In genomic region chr10:81543633-81544032, GRCm38 (mm10) we compare ENCODE assay signal across 7 mouse cellular contexts. TPM values are rescaled to one million over a fixed set of nuclear protein-coding genes. Genes with fewer than 3 reads are reported as not detected.
DNase-seq lines count a peak whose midpoint lies in the region; ATAC-seq and TF ChIP-seq lines count a peak whose summit lies in the region.

No protein-coding gene starts in this region.

- H3K36me3 ChIP-seq in liver, adult 2 months (ENCODE audit: control insufficient read depth, insufficient read depth, low read length), result no peaks in the 10 kb centered on the region
- peaks cover 16% of the 10 kb centered on the region; the same call in 1 of the 2 replicates for H3K36me3 ChIP-seq in embryonic facial prominence, embryonic 15.5 days
- peaks cover 12% of the 10 kb centered on the region; the same call in 1 of the 2 replicates for H3K36me3 ChIP-seq in intestine, embryonic 16.5 days (ENCODE audit: control insufficient read depth, insufficient read depth, low read length)
- H3K36me3 ChIP-seq in neural tube, embryonic 14.5 days (ENCODE audit: control insufficient read depth, insufficient read depth, low read length), result no peaks in the 10 kb centered on the region

- ATAC-seq in embryonic facial prominence, embryonic 15.5 days (ENCODE audit: insufficient number of reproducible peaks, low FRiP score, low TSS enrichment, low read depth), result no peak
- no peak for ATAC-seq in intestine, embryonic 16.5 days
- ATAC-seq in neural tube, embryonic 14.5 days (ENCODE audit: low read depth), result no peak

- peak overlapping the region; percentile 13; the same call in 1 of the 2 replicates for H3K27ac ChIP-seq in liver, adult 2 months (replicated peaks; ENCODE audit: insufficient read depth, low read depth, low read length)
- H3K27ac ChIP-seq in embryonic facial prominence, embryonic 15.5 days (replicated peaks), result no peak overlapping the region
- H3K27ac ChIP-seq in intestine, embryonic 16.5 days (ENCODE audit: low read length), result peak overlapping the region; percentile 88
- no peak overlapping the region for H3K27ac ChIP-seq in neural tube, embryonic 14.5 days (ENCODE audit: low read depth, low read length)

- no peak for DNase-seq in liver, adult 2 months (ENCODE audit: extremely low read depth, low read depth, low spot score)
- DNase-seq in liver, result no peak
- no peak for DNase-seq in adrenal gland, adult (ENCODE audit: inconsistent age in 2 of 2, low spot score in 1 of 2)
- DNase-seq in ovary, adult 18-20 months (ENCODE audit: low spot score), result no peak

- H3K4me1 ChIP-seq in liver, adult 2 months (ENCODE audit: control insufficient read depth, insufficient read depth, low read length), result peaks cover 34% of the 10 kb centered on the region
- peaks cover 38% of the 10 kb centered on the region for H3K4me1 ChIP-seq in embryonic facial prominence, embryonic 15.5 days
- peaks cover 43% of the 10 kb centered on the region for H3K4me1 ChIP-seq in intestine, embryonic 16.5 days (ENCODE audit: control insufficient read depth, insufficient read depth, low read length)
- peaks cover 30% of the 10 kb centered on the region for H3K4me1 ChIP-seq in neural tube, embryonic 14.5 days (ENCODE audit: control insufficient read depth, insufficient read depth, low read length)

- no peaks in the 10 kb centered on the region for H3K9me3 ChIP-seq in embryonic facial prominence, embryonic 15.5 days (replicated peaks)
- H3K9me3 ChIP-seq in intestine, embryonic 16.5 days (ENCODE audit: control insufficient read depth, low read length), result no peaks in the 10 kb centered on the region
- no peaks in the 10 kb centered on the region for H3K9me3 ChIP-seq in neural tube, embryonic 14.5 days (ENCODE audit: control insufficient read depth, low read length)

- no peaks in the 10 kb centered on the region for H3K27me3 ChIP-seq in liver, adult 2 months (ENCODE audit: control insufficient read depth, insufficient read depth, low read length)
- H3K27me3 ChIP-seq in embryonic facial prominence, embryonic 15.5 days, result no peaks in the 10 kb centered on the region
- no peaks in the 10 kb centered on the region for H3K27me3 ChIP-seq in intestine, embryonic 16.5 days (replicated peaks; ENCODE audit: control insufficient read depth, insufficient read depth, low read length)
- no peaks in the 10 kb centered on the region for H3K27me3 ChIP-seq in neural tube, embryonic 14.5 days (ENCODE audit: control insufficient read depth, insufficient read depth, low read length)

- peak overlapping the region; percentile 72; the same call in 1 of the 2 replicates for H3K4me3 ChIP-seq in liver, adult 2 months (ENCODE audit: insufficient read depth, low read depth, low read length)
- peak overlapping the region; percentile 94 for H3K4me3 ChIP-seq in embryonic facial prominence, embryonic 15.5 days (replicated peaks)
- H3K4me3 ChIP-seq in intestine, embryonic 16.5 days (ENCODE audit: low read length), result peak overlapping the region; percentile 99
- peak overlapping the region; percentile 88 for H3K4me3 ChIP-seq in neural tube, embryonic 14.5 days (ENCODE audit: low read depth, low read length)

- no peak for TF ChIP-seq POLR2A in liver, adult 2 months (IDR thresholded peaks at IDR 0.05; ENCODE audit: extremely low read depth, insufficient read depth, low read length)

- TF ChIP-seq CTCF in liver, adult 2 months (IDR thresholded peaks at IDR 0.05; ENCODE audit: low read depth, low read length), result no peak

- peak overlapping the region; percentile 81 for H3K9ac ChIP-seq in liver, adult 2 months (ENCODE audit: low read depth, low read length)
- H3K9ac ChIP-seq in embryonic facial prominence, embryonic 15.5 days, result peak overlapping the region; percentile 94
- peak overlapping the region; percentile 99 for H3K9ac ChIP-seq in intestine, embryonic 16.5 days (ENCODE audit: low read depth, low read length)
- H3K9ac ChIP-seq in neural tube, embryonic 14.5 days (replicated peaks; ENCODE audit: low read depth, low read length), result peak overlapping the region; percentile 92

- peaks cover 60% of the 10 kb centered on the region for H3K79me2 ChIP-seq in liver, adult 2 months (ENCODE audit: control insufficient read depth, insufficient read depth, low read length)

- 71% methylated on average over 1 of the region's 1 CpGs for WGBS in liver, adult 2 months
- 67% methylated on average over 1 of the region's 1 CpGs for WGBS in embryonic facial prominence, embryonic 15.5 days
- WGBS in intestine, embryonic 16.5 days, result 70% methylated on average over 1 of the region's 1 CpGs
- WGBS in neural tube, embryonic 14.5 days, result 89% methylated on average over 1 of the region's 1 CpGs

- peak overlapping the region; percentile 89 for H3K4me2 ChIP-seq in embryonic facial prominence, embryonic 15.5 days (replicated peaks)
- H3K4me2 ChIP-seq in intestine, embryonic 16.5 days (ENCODE audit: low read depth, low read length), result peak overlapping the region; percentile 59
- peak overlapping the region; percentile 66 for H3K4me2 ChIP-seq in neural tube, embryonic 14.5 days (ENCODE audit: low read depth, low read length)

RNA-seq across cellular contexts. Expression of gene Gna11, which starts 1.4 kb away (rescaled TPM):
- total RNA-seq in liver, adult 2 months (2014; rRNA removed), result 20.7 and 27.3 TPM in 2 replicates
- 61.6 and 64.2 TPM in 2 replicates for polyA plus RNA-seq in liver, adult 2 months (2012; rRNA removed)
- polyA plus RNA-seq in embryonic facial prominence, embryonic 15.5 days (2015; fragmentation: Nextera tagmentation; extraction: Ambion mirVana), result 89.1 and 89.2 TPM in 2 replicates
- 296 and 339 TPM in 2 replicates for polyA plus RNA-seq in intestine, embryonic 16.5 days (2015; fragmentation: Nextera tagmentation; extraction: Ambion mirVana)
- 81.1 and 89.8 TPM in 2 replicates for polyA plus RNA-seq in neural tube, embryonic 14.5 days (2014; fragmentation: Nextera tagmentation; extraction: Ambion mirVana)

RNA-seq across cellular contexts. Expression of gene Aes, which starts 15.7 kb away (rescaled TPM):
- 200 and 263 TPM in 2 replicates for total RNA-seq in liver, adult 2 months (2014; rRNA removed)
- polyA plus RNA-seq in liver, adult 2 months (2012; rRNA removed), result 1,785 and 2,016 TPM in 2 replicates
- polyA plus RNA-seq in embryonic facial prominence, embryonic 15.5 days (2015; fragmentation: Nextera tagmentation; extraction: Ambion mirVana), result 642 and 649 TPM in 2 replicates
- 473 and 518 TPM in 2 replicates for polyA plus RNA-seq in intestine, embryonic 16.5 days (2015; fragmentation: Nextera tagmentation; extraction: Ambion mirVana)
- 347 and 599 TPM in 2 replicates for polyA plus RNA-seq in neural tube, embryonic 14.5 days (2014; fragmentation: Nextera tagmentation; extraction: Ambion mirVana)

RNA-seq across cellular contexts. Expression of gene Gna15, which starts 19.6 kb away (rescaled TPM):
- total RNA-seq in liver, adult 2 months (2014; rRNA removed), result 0.94 and 1.1 TPM in 2 replicates
- 0.31 and 0.64 TPM in 2 replicates for polyA plus RNA-seq in liver, adult 2 months (2012; rRNA removed)
- 4.9 and 6.4 TPM in 2 replicates for polyA plus RNA-seq in embryonic facial prominence, embryonic 15.5 days (2015; fragmentation: Nextera tagmentation; extraction: Ambion mirVana)
- polyA plus RNA-seq in intestine, embryonic 16.5 days (2015; fragmentation: Nextera tagmentation; extraction: Ambion mirVana), result 1.1 and 1.5 TPM in 2 replicates
- polyA plus RNA-seq in neural tube, embryonic 14.5 days (2014; fragmentation: Nextera tagmentation; extraction: Ambion mirVana), result 0.40 and 1.9 TPM in 2 replicates

RNA-seq across cellular contexts. Expression of gene Tle2, which starts 30.7 kb away (rescaled TPM):
- total RNA-seq in liver, adult 2 months (2014; rRNA removed), result 3.0 and 7.2 TPM in 2 replicates
- polyA plus RNA-seq in liver, adult 2 months (2012; rRNA removed), result 35.4 and 56.0 TPM in 2 replicates
- 63.1 and 73.7 TPM in 2 replicates for polyA plus RNA-seq in embryonic facial prominence, embryonic 15.5 days (2015; fragmentation: Nextera tagmentation; extraction: Ambion mirVana)
- polyA plus RNA-seq in intestine, embryonic 16.5 days (2015; fragmentation: Nextera tagmentation; extraction: Ambion mirVana), result 12.6 and 13.6 TPM in 2 replicates
- 32.4 and 37.3 TPM in 2 replicates for polyA plus RNA-seq in neural tube, embryonic 14.5 days (2014; fragmentation: Nextera tagmentation; extraction: Ambion mirVana)

RNA-seq across cellular contexts. Expression of gene S1pr4, which starts 43.7 kb away (rescaled TPM):
- total RNA-seq in liver, adult 2 months (2014; rRNA removed), result 0.28 and 0.40 TPM in 2 replicates
- 1.2 and 1.5 TPM in 2 replicates for polyA plus RNA-seq in liver, adult 2 months (2012; rRNA removed)
- polyA plus RNA-seq in embryonic facial prominence, embryonic 15.5 days (2015; fragmentation: Nextera tagmentation; extraction: Ambion mirVana), result 0.77 and 1.1 TPM in 2 replicates
- polyA plus RNA-seq in intestine, embryonic 16.5 days (2015; fragmentation: Nextera tagmentation; extraction: Ambion mirVana), result 0.86 and 0.99 TPM in 2 replicates
- 0.29 and 0.79 TPM in 2 replicates for polyA plus RNA-seq in neural tube, embryonic 14.5 days (2014; fragmentation: Nextera tagmentation; extraction: Ambion mirVana)

Comparison
In these comparisons a context has a peak if more than half of its experiments do, and no peak if none do; other contexts are left out.
1. H3K27ac ChIP-seq: peak in liver, adult 2 months (single experiment) and intestine, embryonic 16.5 days (single experiment); none in embryonic facial prominence, embryonic 15.5 days (single experiment) and neural tube, embryonic 14.5 days (single experiment).
2. Peak in every context shown above with its lines, with median percentiles within 50 percentile points of each other: H3K4me3 ChIP-seq, H3K9ac ChIP-seq and H3K4me2 ChIP-seq.